Comparison of ENCODE assay signal across 10 mouse cellular contexts in the genomic region with DNA sequence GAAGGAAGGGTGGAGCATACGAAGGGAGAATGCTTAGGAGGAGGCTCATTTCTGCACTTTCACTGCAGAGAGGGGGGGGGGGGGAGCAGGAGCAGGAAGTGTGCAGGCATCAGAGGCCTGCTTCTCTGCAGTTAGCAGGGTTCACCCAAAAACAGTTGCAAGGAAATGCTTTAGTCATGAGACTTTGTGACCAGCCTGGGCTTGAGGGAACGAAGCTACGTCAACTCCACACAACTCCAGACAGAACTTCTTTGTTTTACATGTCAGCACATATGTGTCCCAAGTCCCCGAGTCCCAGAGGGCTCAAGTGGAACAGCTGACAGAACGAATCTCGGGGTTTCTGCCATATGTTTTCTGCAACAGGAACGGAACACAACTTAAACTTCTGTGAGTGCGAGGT.
A peak's percentile ranks its signal among the peaks of the same experiment; 100 is the strongest.
DNase-seq lines count a peak whose midpoint lies in the region; ATAC-seq and TF ChIP-seq lines count a peak whose summit lies in the region.
"Had no signal": no experiment of that assay in that cellular context is flagged by ENCODE, and none has a peak within 500 bp of the region (broad histone marks: within the 10 kb centered on the region; RNA-seq: fewer than 3 reads in every experiment).

No protein-coding gene starts in this region.

- no peaks in the 10 kb centered on the region for H3K9me3 ChIP-seq in forebrain, embryonic 13.5 days (replicated peaks)
- no peaks in the 10 kb centered on the region for H3K9me3 ChIP-seq in forebrain, embryonic 15.5 days
- no peaks in the 10 kb centered on the region for H3K9me3 ChIP-seq in liver, embryonic 14.5 days (ENCODE audit: control insufficient read depth, low read length)

- DNase-seq in 416B (ENCODE audit: low read depth): peak; percentile 33
- no peak for DNase-seq in liver, embryonic 14.5 days (ENCODE audit: low read depth in 3 of 3, low spot score in 3 of 3)
- no peak for DNase-seq in layer of hippocampus, adult 2 months (ENCODE audit: low spot score in 2 of 2)
- no peak for DNase-seq in right cerebral cortex, postnatal 4 days
- no peak for DNase-seq in layer of hippocampus, adult 18-20 months (ENCODE audit: low spot score in 2 of 2)
- DNase-seq: cerebellum, adult 9-10 months; lung, postnatal 10 days had no signal

- no peak overlapping the region for H3K4me3 ChIP-seq in forebrain, embryonic 13.5 days
- no peak overlapping the region for H3K4me3 ChIP-seq in forebrain, embryonic 15.5 days
- H3K4me3 ChIP-seq in liver, embryonic 14.5 days (ENCODE audit: insufficient read depth in 1 of 2, low read depth in 2 of 2, low read length in 2 of 2): no peak overlapping the region
- no peak overlapping the region for H3K4me3 ChIP-seq in layer of hippocampus, adult 2 months

- ATAC-seq in forebrain, embryonic 13.5 days: no peak
- ATAC-seq in forebrain, embryonic 15.5 days (replicated peaks): no peak
- ATAC-seq in granulocyte monocyte progenitor cell, adult 5-6 weeks (replicated peaks; ENCODE audit: poor library complexity, severe bottlenecking): peak; percentile 58
- peak; percentile 24; the same call in 1 of the 2 replicates for ATAC-seq in liver, embryonic 14.5 days (ENCODE audit: insufficient read depth)

- H3K9ac ChIP-seq in forebrain, embryonic 13.5 days: no peak overlapping the region
- no peak overlapping the region for H3K9ac ChIP-seq in forebrain, embryonic 15.5 days (replicated peaks)
- H3K9ac ChIP-seq in liver, embryonic 14.5 days (replicated peaks): no peak overlapping the region

- no peak overlapping the region for H3K4me2 ChIP-seq in forebrain, embryonic 13.5 days
- H3K4me2 ChIP-seq in forebrain, embryonic 15.5 days (replicated peaks): no peak overlapping the region
- H3K4me2 ChIP-seq in liver, embryonic 14.5 days (ENCODE audit: low read depth): no peak overlapping the region

- peaks cover 63% of the 10 kb centered on the region for H3K4me1 ChIP-seq in forebrain, embryonic 13.5 days
- H3K4me1 ChIP-seq in forebrain, embryonic 15.5 days: peaks cover 50% of the 10 kb centered on the region
- H3K4me1 ChIP-seq in liver, embryonic 14.5 days (replicated peaks; ENCODE audit: control insufficient read depth in 2 of 2, insufficient read depth in 2 of 2, low read length in 1 of 2): peaks cover 0 to 13% of the 10 kb centered on the region in 2 experiments; a peak in 3 of 4 replicates

- TF ChIP-seq CTCF in liver, embryonic 14.5 days (IDR thresholded peaks at IDR 0.05; ENCODE audit: low read depth): no peak
- TF ChIP-seq CTCF in layer of hippocampus, adult 2 months (conservative IDR thresholded peaks at IDR 0.05): no peak

- H3K36me3 ChIP-seq in forebrain, embryonic 13.5 days (ENCODE audit: poor library complexity, severe bottlenecking): no peaks in the 10 kb centered on the region
- no peaks in the 10 kb centered on the region for H3K36me3 ChIP-seq in forebrain, embryonic 15.5 days
- H3K36me3 ChIP-seq in liver, embryonic 14.5 days (replicated peaks; ENCODE audit: control insufficient read depth, insufficient read depth, low read depth): no peaks in the 10 kb centered on the region

- no peaks in the 10 kb centered on the region for H3K27me3 ChIP-seq in forebrain, embryonic 13.5 days
- no peaks in the 10 kb centered on the region for H3K27me3 ChIP-seq in forebrain, embryonic 15.5 days
- no peaks in the 10 kb centered on the region for H3K27me3 ChIP-seq in liver, embryonic 14.5 days (ENCODE audit: control insufficient read depth, insufficient read depth, low read length)

- no peak for TF ChIP-seq EP300 in liver, embryonic 14.5 days (IDR thresholded peaks at IDR 0.05; ENCODE audit: low read depth)

- 0 out of 2 replicates have a peak overlapping the region, but pooled peaks have one; percentile 6 for H3K27ac ChIP-seq in forebrain, embryonic 13.5 days
- H3K27ac ChIP-seq in forebrain, embryonic 15.5 days (replicated peaks): no peak overlapping the region
- no peak overlapping the region for H3K27ac ChIP-seq in liver, embryonic 14.5 days
- no peak overlapping the region for H3K27ac ChIP-seq in layer of hippocampus, adult 2 months

- 53% methylated on average over 8 of the region's 8 CpGs for WGBS in forebrain, embryonic 13.5 days
- WGBS in forebrain, embryonic 15.5 days: 41% methylated on average over 8 of the region's 8 CpGs
- WGBS in liver, embryonic 14.5 days (ENCODE audit: insufficient replicate concordance): 20% methylated on average over 8 of the region's 8 CpGs

Comparison
In these comparisons a context has a peak if more than half of its experiments do, and no peak if none do; other contexts are left out.
1. ATAC-seq: peak in granulocyte monocyte progenitor cell, adult 5-6 weeks (single experiment) and liver, embryonic 14.5 days (single experiment); none in forebrain, embryonic 13.5 days (single experiment) and forebrain, embryonic 15.5 days (single experiment).